Mouse (Mus musculus): ENCODE results near the gene 9330161L09Rik. TPM values are rescaled to one million over a fixed set of nuclear protein-coding genes. Genes with fewer than 3 reads are reported as not detected.
A peak's percentile ranks its signal among the peaks of the same experiment; 100 is the strongest.

9330161L09Rik gene
- total RNA-seq (2012; rRNA removed) (0.98 and 2.1 TPM in 2 replicates), polyA plus RNA-seq (2012; ENCODE audit: insufficient read depth in 1 of 2, insufficient read length in 2 of 2, low read depth in 1 of 2, low replicate concordance in 2 of 2, missing spikeins in 1 of 2) (1 to 10 TPM in 1 of 2 experiments, not detected in 1; 1.8 TPM)

DNA sequence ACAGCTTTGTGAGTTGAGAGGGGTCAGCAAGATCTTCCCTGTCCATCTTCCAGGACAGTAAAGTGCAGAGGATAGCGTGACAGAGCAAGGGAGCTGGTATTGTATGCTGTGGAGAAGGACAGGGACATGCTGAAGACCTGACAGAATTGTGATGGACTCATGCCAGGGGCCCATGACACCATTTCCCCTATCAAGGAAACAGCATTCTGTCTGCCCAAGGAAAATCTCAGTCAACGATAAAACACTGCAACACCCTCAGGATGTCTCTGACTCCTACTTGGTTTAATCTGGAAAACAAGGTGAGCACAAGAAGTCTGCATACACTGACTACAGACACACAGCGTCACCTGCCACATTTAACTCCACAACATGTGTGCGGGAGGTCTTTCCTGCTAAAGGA lies at the start of gene 9330161L09Rik:
9330161L09Rik (minus strand) TSS at position 101 of the 400 bp plus-strand sequence.
- Histone ChIP-seq H3K4me1 (ENCODE audit: control insufficient read depth in 1 of 2, insufficient read depth in 2 of 2, low read length in 2 of 2) (peaks cover 0 to 1% of the 10 kb centered on the region in 2 experiments; a peak in 2 of 4 replicates), H3K36me3 (ENCODE audit: control insufficient read depth in 1 of 2, insufficient read depth in 2 of 2, low read length in 2 of 2) (peaks cover 0 to 16% of the 10 kb centered on the region in 2 experiments; a peak in 2 of 4 replicates), H3K4me3 (ENCODE audit: control insufficient read depth in 1 of 2, insufficient read depth in 1 of 2, low read depth in 2 of 2, low read length in 2 of 2) (no peak within 1 kb of the TSS), H3K27ac (ENCODE audit: control insufficient read depth, low read depth, low read length) (no peak within 1 kb of the TSS), H3K9ac (ENCODE audit: control insufficient read depth, low read depth, low read length, poor library complexity, severe bottlenecking) (no peak within 1 kb of the TSS), H3K27me3 (ENCODE audit: control insufficient read depth in 1 of 2, insufficient read depth in 2 of 2, low read length in 2 of 2) (no peaks in the 10 kb centered on the region), H3K9me3 (replicated peaks; ENCODE audit: insufficient read depth, low read length) (no peaks in the 10 kb centered on the region), H3K79me2 (ENCODE audit: control insufficient read depth, insufficient read depth, low read length, poor library complexity) (no peaks in the 10 kb centered on the region)
- TF ChIP-seq MAX (IDR thresholded peaks at IDR 0.05; ENCODE audit: low read length), result no peak
- no peak for TF ChIP-seq POLR2A (IDR thresholded peaks at IDR 0.05; ENCODE audit: control insufficient read depth in 1 of 2, insufficient read depth in 1 of 2, low read depth in 1 of 2, low read length in 2 of 2, poor library complexity in 1 of 2)
- TF ChIP-seq ETS1 (IDR thresholded peaks at IDR 0.05; ENCODE audit: low read depth, low read length), result no peak
- TF ChIP-seq POLR2AphosphoS5 (IDR thresholded peaks at IDR 0.05; ENCODE audit: borderline replicate concordance, low read depth, low read length), result no peak
- TF ChIP-seq MXI1 (IDR thresholded peaks at IDR 0.05; ENCODE audit: low read depth, low read length), result no peak
- TF ChIP-seq NELFE (IDR thresholded peaks at IDR 0.05; ENCODE audit: low read depth, low read length), result no peak
- TF ChIP-seq ZNF384 (IDR thresholded peaks at IDR 0.05; ENCODE audit: low read depth, low read length), result no peak
- no peak for TF ChIP-seq TAL1 (IDR thresholded peaks at IDR 0.05; ENCODE audit: low read length)
- no peak for TF ChIP-seq NRF1 (IDR thresholded peaks at IDR 0.05; ENCODE audit: insufficient read depth, low read depth, low read length, poor library complexity, severe bottlenecking)
- TF ChIP-seq GABPA (IDR thresholded peaks at IDR 0.05; ENCODE audit: low read depth, low read length), result no peak
- TF ChIP-seq MEF2A (IDR thresholded peaks at IDR 0.05; ENCODE audit: extremely low read depth, insufficient replicate concordance, low read depth, low read length, poor library complexity, severe bottlenecking), result no peak
- TF ChIP-seq E2F4 (IDR thresholded peaks at IDR 0.05; ENCODE audit: borderline replicate concordance, low read depth, low read length), result no peak
- TF ChIP-seq HCFC1 (IDR thresholded peaks at IDR 0.05; ENCODE audit: low read depth, low read length), result no peak
- no peak for TF ChIP-seq ZMIZ1 (IDR thresholded peaks at IDR 0.05; ENCODE audit: low read depth, low read length)
- TF ChIP-seq ZC3H11A (IDR thresholded peaks at IDR 0.05; ENCODE audit: low read depth, low read length), result no peak
- no peak for TF ChIP-seq ELF1 (IDR thresholded peaks at IDR 0.05; ENCODE audit: low read depth, low read length)
- TF ChIP-seq POLR2AphosphoS2 (IDR thresholded peaks at IDR 0.05; ENCODE audit: low read length), result no peak
- no peak for DNase-seq (ENCODE audit: low read depth, low spot score)

DNA sequence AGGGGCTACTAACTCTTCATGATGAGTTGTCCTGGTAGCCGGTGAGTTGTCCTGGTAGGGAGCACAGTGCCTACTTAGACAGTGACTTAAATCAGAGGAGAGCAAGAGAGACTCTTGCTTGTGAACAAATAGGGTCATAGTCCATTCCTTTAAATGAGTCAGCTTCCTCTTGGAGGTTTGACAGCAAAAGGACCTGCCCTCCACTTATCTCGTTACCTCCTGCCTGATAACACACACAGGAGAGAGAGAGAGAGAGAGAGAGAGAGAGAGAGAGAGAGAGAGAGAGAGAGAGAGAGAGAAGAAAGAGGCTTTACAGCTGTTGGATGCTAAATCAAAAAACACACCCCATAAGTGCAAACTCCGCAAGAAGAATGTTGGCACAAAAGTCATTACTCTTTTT lies 49.5 kb upstream of the 9330161L09Rik start, which contains the start of gene Ifi27l2b:
Ifi27l2b (minus strand) TSS at position 84 of the 400 bp plus-strand sequence.
- H3K27me3 ChIP-seq (ENCODE audit: control insufficient read depth in 1 of 2, insufficient read depth in 2 of 2, low read length in 2 of 2), result no peaks in the 10 kb centered on the region; a peak in 1 of 4 replicates
- H3K27ac ChIP-seq (ENCODE audit: control insufficient read depth, low read depth, low read length), result no peak within 1 kb of the TSS
- peaks cover 0 to 2% of the 10 kb centered on the region in 2 experiments; a peak in 1 of 4 replicates for H3K4me1 ChIP-seq (ENCODE audit: control insufficient read depth in 1 of 2, insufficient read depth in 2 of 2, low read length in 2 of 2)
- no peak within 1 kb of the TSS for H3K4me3 ChIP-seq (ENCODE audit: control insufficient read depth in 1 of 2, insufficient read depth in 1 of 2, low read depth in 2 of 2, low read length in 2 of 2)
- no peak within 1 kb of the TSS for H3K9ac ChIP-seq (ENCODE audit: control insufficient read depth, low read depth, low read length, poor library complexity, severe bottlenecking)
- no peaks in the 10 kb centered on the region for H3K79me2 ChIP-seq (ENCODE audit: control insufficient read depth, insufficient read depth, low read length, poor library complexity)
- 0 out of 4 replicates have a peak, but pooled peaks cover 0 to 2% of the 10 kb centered on the region in 2 experiments for H3K36me3 ChIP-seq (ENCODE audit: control insufficient read depth in 1 of 2, insufficient read depth in 2 of 2, low read length in 2 of 2)
- H3K9me3 ChIP-seq (replicated peaks; ENCODE audit: insufficient read depth, low read length), result no peaks in the 10 kb centered on the region
- DNase-seq (ENCODE audit: low read depth, low spot score), result peak; percentile 54
- TF ChIP-seq GATA1 (IDR thresholded peaks at IDR 0.05; ENCODE audit: low read depth, low read length) (peak; percentile 70), CTCF (IDR thresholded peaks at IDR 0.05 in 2 of 3, conservative IDR thresholded peaks at IDR 0.05 in 1 of 3; ENCODE audit: control insufficient read depth in 1 of 3, insufficient read depth in 1 of 3, low read depth in 2 of 3, low read length in 3 of 3, poor library complexity in 1 of 3, severe bottlenecking in 1 of 3) (no peak), MXI1 (IDR thresholded peaks at IDR 0.05; ENCODE audit: low read depth, low read length) (no peak), MEF2A (IDR thresholded peaks at IDR 0.05; ENCODE audit: extremely low read depth, insufficient replicate concordance, low read depth, low read length, poor library complexity, severe bottlenecking) (no peak), RCOR1 (IDR thresholded peaks at IDR 0.05; ENCODE audit: low read depth, low read length) (no peak), USF2 (IDR thresholded peaks at IDR 0.05; ENCODE audit: borderline replicate concordance in 1 of 2, insufficient read depth in 1 of 2, low read depth in 1 of 2, low read length in 2 of 2) (no peak), ZC3H11A (IDR thresholded peaks at IDR 0.05; ENCODE audit: low read depth, low read length) (no peak), MYC (IDR thresholded peaks at IDR 0.05; ENCODE audit: low read depth, low read length) (no peak), EP300 (IDR thresholded peaks at IDR 0.05; ENCODE audit: low read depth in 1 of 2, low read length in 2 of 2) (peak; percentile 27 to 41; a peak in 2 of 4 replicates), ELF1 (IDR thresholded peaks at IDR 0.05; ENCODE audit: low read depth, low read length) (no peak), RAD21 (IDR thresholded peaks at IDR 0.05; ENCODE audit: low read depth, low read length) (no peak), ZMIZ1 (IDR thresholded peaks at IDR 0.05; ENCODE audit: low read depth, low read length) (no peak), JUND (IDR thresholded peaks at IDR 0.05; ENCODE audit: low read depth, low read length) (peak; percentile 98), USF1 (IDR thresholded peaks at IDR 0.05; ENCODE audit: low read depth, low read length) (no peak), KAT2A (conservative IDR thresholded peaks at IDR 0.05; ENCODE audit: low read depth, low read length) (no peak), POLR2AphosphoS5 (IDR thresholded peaks at IDR 0.05; ENCODE audit: borderline replicate concordance, low read depth, low read length) (no peak), UBTF (IDR thresholded peaks at IDR 0.05; ENCODE audit: borderline replicate concordance, insufficient read depth, low read depth, low read length) (no peak), ETS1 (IDR thresholded peaks at IDR 0.05; ENCODE audit: low read depth, low read length) (peak; percentile 57; the same call in 1 of the 2 replicates), MAZ (IDR thresholded peaks at IDR 0.05; ENCODE audit: low read depth, low read length) (no peak)
